Mouse (Mus musculus): ENCODE data around the gene Ankrd27.

Ankrd27 gene

GRCm38 (mm10) chr7:35640072-35640471, 54.0 kb downstream of the Ankrd27 start:
- DNase-seq (ENCODE audit: low spot score in 2 of 2) = no peak

DNA sequence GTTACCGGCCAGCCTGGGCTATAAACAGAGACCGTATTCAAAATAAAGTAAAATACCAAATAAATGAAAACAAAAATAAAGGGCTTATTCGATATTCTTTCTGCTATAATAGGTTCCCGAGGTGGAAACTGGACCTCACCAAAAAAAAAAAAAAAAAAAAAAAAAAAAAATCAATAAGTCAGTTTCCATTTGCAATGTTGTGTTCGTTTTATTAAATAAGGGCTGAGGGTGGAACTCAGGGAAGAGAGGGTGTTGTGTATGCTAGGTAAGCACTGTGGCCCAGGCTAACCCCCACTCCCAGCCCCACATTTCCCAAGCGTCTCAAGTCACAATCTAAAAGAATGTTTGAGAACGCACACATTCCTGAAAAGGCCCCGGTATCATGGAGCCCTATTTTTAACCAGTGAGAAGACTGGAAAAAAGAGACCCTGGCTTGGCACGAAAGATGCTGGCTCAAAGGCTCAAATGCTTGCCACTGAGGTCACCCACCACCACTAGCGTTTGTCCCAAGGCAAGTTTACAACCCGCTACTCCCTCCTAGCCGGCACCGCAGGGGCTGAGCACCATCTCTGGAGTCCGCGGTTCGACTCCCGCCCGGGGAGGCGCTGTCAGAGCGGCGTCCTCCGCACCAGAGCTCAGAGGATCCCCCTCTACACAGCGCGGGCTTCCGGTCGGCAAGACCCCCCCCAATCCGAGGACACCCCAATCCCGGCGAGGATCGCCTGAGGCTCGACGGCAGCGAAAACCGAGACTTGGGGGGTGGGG, 60.5 kb downstream of the Ankrd27 start:
- DNase-seq (ENCODE audit: low spot score in 2 of 2) = peak; percentile 3 to 22

DNA sequence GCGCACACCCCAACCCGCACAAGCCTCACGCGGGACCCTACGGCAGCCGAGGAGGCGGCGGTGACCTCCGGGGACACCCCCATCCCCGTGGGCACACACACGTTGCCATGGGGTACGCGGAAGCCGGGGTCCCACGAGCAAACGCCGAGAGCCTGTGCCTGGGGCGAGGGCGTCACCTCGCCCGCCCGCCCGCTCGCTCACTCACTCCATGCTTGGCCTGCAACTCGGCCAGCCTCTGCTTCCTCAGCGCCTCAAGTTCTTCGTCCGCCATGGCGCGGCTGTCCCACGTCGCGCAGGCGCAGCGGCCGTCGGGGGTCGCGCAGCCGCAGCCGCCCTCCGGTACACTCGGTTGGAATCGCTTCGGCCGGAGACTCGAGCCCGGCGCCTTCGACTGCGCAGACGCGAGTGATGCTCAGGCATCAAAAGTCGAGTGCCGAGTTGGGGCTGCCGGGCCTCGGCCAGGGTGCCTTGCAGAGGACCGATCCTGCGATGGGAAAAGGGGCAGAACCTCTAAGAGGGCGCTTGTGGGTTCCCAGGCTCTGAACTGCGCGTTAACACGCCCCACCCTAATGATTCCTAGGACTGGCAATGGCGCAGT, 61.2 kb downstream of the Ankrd27 start, which contains the start of gene Pdcd5:
TSS of gene Pdcd5 (minus strand) at position 421 of the 598 bp plus-strand sequence.
- DNase-seq (ENCODE audit: low spot score in 2 of 2) = peak; percentile 93 to 96

GRCm38 (mm10) chr7:35648239-35649069, 62.4 kb downstream of the Ankrd27 start:
- no peak for DNase-seq (ENCODE audit: low spot score in 2 of 2)

GRCm38 (mm10) chr7:35649071-35649470, 63.0 kb downstream of the Ankrd27 start:
- DNase-seq (ENCODE audit: low spot score in 2 of 2) = peak; percentile 71 to 80

DNA sequence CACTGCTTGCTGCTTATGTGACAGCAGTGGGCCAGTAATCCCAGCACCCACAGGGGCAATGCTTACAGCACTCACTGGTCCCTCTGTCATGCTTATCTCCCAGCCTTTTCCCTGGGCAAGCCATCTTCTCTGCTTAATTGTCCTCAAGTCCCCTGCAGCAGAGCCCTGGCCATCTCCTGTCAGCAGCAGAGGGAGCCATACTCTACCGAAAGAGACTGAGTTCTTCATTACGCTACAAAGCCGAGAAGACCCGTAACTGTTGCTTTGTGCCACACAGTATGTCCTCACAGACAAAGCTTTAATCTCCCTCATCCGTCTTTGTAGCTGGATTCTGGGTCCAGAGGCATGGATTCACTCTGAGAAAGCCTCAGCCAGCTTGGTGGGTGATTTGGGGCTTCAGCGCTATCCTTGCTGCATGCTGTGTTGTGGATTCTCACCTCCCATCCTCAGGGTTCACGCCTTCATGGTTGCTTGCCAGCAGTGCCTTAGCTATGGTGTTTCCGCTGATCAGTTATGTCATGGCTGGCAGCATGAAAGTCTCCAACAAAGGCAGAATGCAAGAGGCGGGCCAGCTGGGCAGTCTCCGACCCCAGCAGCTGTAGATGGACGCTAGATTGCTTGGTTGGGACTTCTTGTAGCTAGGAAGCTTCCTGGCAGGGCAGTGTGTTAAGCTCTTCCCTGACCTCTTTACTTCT, 64.8 kb downstream of the Ankrd27 start:
- no peak for DNase-seq (ENCODE audit: low spot score in 2 of 2)

GRCm38 (mm10) chr7:35651583-35652270, 65.7 kb downstream of the Ankrd27 start:
- no peak for DNase-seq (ENCODE audit: low spot score in 2 of 2)

GRCm38 (mm10) chr7:35657829-35658228, 71.8 kb downstream of the Ankrd27 start:
- DNase-seq (ENCODE audit: low spot score in 2 of 2) = no peak

DNA sequence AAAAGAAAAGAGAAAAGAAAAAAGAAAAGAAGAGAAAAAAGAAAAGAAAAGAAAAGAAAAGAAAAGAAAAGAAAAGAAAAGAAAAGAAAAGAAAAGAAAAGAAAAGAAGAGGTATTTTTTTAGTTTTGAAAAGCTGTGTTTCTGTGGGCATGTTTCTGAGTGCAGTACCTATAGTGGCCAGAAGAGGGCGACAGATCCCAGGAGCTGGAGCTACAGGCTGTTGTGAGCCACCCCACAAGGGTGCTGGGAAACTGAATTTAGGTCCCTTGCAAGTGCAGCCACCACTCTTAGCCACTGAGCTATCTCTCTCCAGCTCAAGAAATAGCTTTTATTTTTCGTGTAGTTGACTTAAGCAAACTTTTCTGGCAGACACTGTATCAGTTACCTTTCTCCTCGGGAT, 73.1 kb downstream of the Ankrd27 start:
- DNase-seq (ENCODE audit: low spot score in 2 of 2) = peak; percentile 25 to 52

GRCm38 (mm10) chr7:35663790-35664376, 77.8 kb downstream of the Ankrd27 start:
- no peak for DNase-seq (ENCODE audit: low spot score in 2 of 2)

GRCm38 (mm10) chr7:35668066-35669041, 82.3 kb downstream of the Ankrd27 start:
- DNase-seq (ENCODE audit: low spot score in 2 of 2) = no peak

DNA sequence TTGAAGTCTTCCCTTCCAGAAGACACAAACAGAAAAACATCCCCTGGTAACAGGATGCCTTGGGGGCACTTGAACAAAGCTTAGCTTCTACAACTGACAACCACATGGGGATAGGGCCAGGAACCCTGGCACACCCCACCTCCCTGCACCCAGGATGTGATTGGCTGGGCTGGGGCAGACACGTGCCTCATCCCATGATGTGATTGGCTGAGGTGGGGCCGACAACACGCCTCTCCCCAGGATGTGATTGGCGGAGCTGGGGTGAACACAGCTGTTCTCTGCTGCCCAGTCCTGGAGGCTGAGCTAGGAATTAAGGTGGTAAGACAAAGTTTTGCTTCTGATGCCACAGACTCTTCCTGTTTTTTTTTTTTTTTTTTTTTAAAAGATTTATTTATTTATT, 92.9 kb downstream of the Ankrd27 start:
- no peak for DNase-seq (ENCODE audit: low spot score in 2 of 2)

- DNase-seq (ENCODE audit: low spot score in 2 of 2) = no peak
Observed at GRCm38 (mm10) chr7:35681559-35681958, 95.5 kb downstream of the Ankrd27 start.

- no peak for DNase-seq (ENCODE audit: low spot score in 2 of 2)
Observed at GRCm38 (mm10) chr7:35683409-35684122, 97.5 kb downstream of the Ankrd27 start.

DNA sequence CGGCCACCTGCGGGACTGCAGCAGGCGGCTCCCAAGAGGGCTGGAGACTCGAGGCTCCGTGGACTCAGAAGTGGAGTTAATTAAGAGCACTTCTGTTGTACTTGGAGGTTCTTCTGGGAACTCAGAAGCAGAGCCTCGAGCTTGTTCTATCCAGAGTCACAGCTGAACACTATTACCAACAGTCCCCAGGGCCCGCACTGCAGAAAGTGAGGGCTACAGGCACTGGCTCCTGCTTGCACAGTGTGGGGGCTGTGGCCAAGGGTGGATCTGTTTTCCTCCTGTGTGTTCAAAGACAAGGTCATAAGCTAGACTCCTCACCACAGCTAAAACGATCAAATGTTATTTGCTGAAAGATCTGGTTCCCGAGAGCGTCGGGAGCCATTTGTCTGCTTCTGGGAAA, 100.2 kb downstream of the Ankrd27 start:
- DNase-seq (ENCODE audit: low spot score in 2 of 2) = no peak

DNA sequence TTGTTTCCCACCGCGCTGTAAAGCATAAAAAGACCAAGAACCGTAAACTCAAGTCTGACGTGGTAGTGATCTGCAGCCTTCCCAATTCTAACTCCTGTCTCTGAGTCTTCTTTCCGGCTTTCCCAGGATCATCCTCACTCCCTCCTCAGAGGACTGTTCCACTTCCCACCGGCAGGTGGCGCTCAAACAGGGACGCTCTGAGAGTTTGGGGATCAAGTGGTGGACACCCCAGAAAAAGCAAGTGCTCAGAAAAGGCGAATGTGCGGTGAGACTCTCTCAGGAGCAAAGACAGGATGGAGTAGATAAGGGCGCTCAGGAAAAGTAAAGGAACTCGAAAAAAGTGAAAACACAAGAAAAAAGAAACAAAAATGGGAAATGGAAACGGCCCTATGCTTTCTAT, 100.7 kb downstream of the Ankrd27 start:
- DNase-seq (ENCODE audit: low spot score in 2 of 2) = peak in 1 of 2 experiments; percentile 8

- DNase-seq (ENCODE audit: low spot score in 2 of 2) = no peak
Observed at GRCm38 (mm10) chr7:35687229-35687628, 101.2 kb downstream of the Ankrd27 start.

DNA sequence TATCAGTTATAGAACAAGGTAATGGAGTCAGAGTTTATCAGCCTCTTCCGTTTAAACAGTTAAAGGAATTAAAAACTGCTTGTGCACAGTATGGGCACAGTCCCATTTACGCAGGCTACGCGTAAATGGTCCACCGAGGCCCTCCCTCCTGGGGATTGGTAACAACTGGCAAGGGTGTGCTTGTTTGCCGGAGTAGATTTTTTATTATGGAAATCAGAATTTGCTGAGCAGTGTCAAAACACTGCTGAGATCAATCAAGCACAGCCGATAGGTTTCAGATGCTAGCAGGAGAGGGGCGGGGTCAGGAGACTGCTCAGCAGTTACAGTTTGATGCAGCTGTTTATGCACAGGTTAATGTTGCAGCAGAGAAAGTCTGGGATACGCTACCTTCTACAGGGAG, 102.2 kb downstream of the Ankrd27 start:
- DNase-seq (ENCODE audit: low spot score in 2 of 2) = no peak
